Mouse (Mus musculus) hindbrain, embryonic 16.5 days (tissue): ENCODE results near the gene Tspear. TPM values are rescaled to one million over a fixed set of nuclear protein-coding genes. Genes with fewer than 3 reads are reported as not detected.

ENCODE experiments used
- ATAC-seq: fragments of 200-750 bp; cut with Nextera tagmentation; 2 replicates; pipeline ENCODE4 v1.8.0; 2017; ENCODE audit warnings: moderate TSS enrichment, moderate library complexity
- H3K27ac ChIP-seq: fragments of 300-500 bp; sonication (generic); 2 replicates; pipeline ENCODE4 v1.5.1; 2014; ENCODE audit warnings: low read depth, mild to moderate bottlenecking, control low read depth, low read length, moderate library complexity
- H3K27me3 ChIP-seq: fragments of 300-500 bp; sonication (generic); replicated peaks from 2 replicates; pipeline ENCODE4 v1.6.1; 2014; ENCODE audit warnings: low read length; ENCODE audit not compliant: control insufficient read depth, insufficient read depth
- H3K36me3 ChIP-seq: fragments of 300-500 bp; sonication (generic); 2 replicates; pipeline ENCODE4 v1.6.1; 2014; ENCODE audit warnings: mild to moderate bottlenecking, low read length, moderate library complexity, mixed read lengths; ENCODE audit not compliant: control insufficient read depth, insufficient read depth
- H3K4me1 ChIP-seq: fragments of 300-500 bp; sonication (generic); 2 replicates; pipeline ENCODE4 v1.6.1; 2014; ENCODE audit warnings: low read depth, low read length; ENCODE audit not compliant: control insufficient read depth, insufficient read depth
- H3K4me2 ChIP-seq: fragments of 300-500 bp; sonication (generic); 2 replicates; pipeline ENCODE4 v1.6.1; 2014; ENCODE audit warnings: mild to moderate bottlenecking, low read length, control low read depth, moderate library complexity
- H3K4me3 ChIP-seq: fragments of 300-500 bp; sonication (generic); 2 replicates; pipeline ENCODE4 v1.5.1; 2014; ENCODE audit warnings: mild to moderate bottlenecking, low read length, control low read depth, moderate library complexity
- H3K9ac ChIP-seq: fragments of 300-500 bp; sonication (generic); 2 replicates; pipeline ENCODE4 v1.6.1; 2014; ENCODE audit warnings: low read depth, mild to moderate bottlenecking, control low read depth, low read length, moderate library complexity
- H3K9me3 ChIP-seq: fragments of 300-500 bp; sonication (generic); 2 replicates; pipeline ENCODE4 v1.6.1; 2014; ENCODE audit warnings: mild to moderate bottlenecking, low read length, moderate library complexity; ENCODE audit not compliant: control insufficient read depth
- WGBS: fragments of 180-500 bp; shearing (Covaris S2); extraction: QIAGEN DNeasy Blood & Tissue Kit; methylation state at CpG from one replicate; pipeline ENCODE4 v1.1.7; 2014; 5-methylcytosine and 5-hydroxymethylcytosine counted together
- polyA plus RNA-seq: library from polyadenylated mRNA; unstranded; fragments of >200 nt; fragmentation: Nextera tagmentation; extraction: Ambion mirVana; gene quantifications from 2 replicates; pipeline ENCODE4 v1.2.1, GENCODE M21; 2015

Tspear gene
- polyA plus RNA-seq, 1 experiment from 2014 or later: 1.6 TPM

- H3K27me3 ChIP-seq: no peaks in the 10 kb centered on the region
- ATAC-seq: no peak; the same call in 1 of the 2 replicates
- H3K9me3 ChIP-seq: no peaks in the 10 kb centered on the region
- H3K4me2 ChIP-seq: peak overlapping the region; percentile 41
- no peak overlapping the region for H3K9ac ChIP-seq
- H3K4me3 ChIP-seq: peak overlapping the region; percentile 27
- no peaks in the 10 kb centered on the region for H3K4me1 ChIP-seq
- no peaks in the 10 kb centered on the region for H3K36me3 ChIP-seq
- 40% methylated on average over 11 of the region's 11 CpGs for WGBS
- no peak overlapping the region for H3K27ac ChIP-seq
These were observed 178.4 kb downstream of the Tspear start for GRCm38 (mm10) chr10:77864762-77865143.

DNA sequence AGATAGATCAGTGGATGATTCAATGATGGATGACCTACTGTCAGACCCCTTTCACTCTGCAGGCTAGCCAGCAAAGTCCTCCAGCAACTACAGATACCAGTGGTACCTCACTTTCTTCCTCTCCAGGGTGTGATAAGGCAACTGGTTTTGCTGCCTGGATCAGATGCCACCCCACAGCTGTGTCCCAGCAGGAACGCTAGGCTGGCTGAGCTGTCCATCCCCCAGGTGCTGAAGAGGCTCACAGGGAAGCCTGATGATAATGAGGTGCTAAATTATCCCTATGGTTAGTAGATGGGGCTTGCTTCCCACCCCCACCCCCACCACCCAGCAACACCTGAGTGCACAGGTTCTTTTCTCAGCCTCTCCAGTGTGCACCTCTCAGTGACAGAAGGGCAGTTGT is 181.2 kb downstream of the Tspear start:
- Histone ChIP-seq H3K36me3 (no peaks in the 10 kb centered on the region), H3K4me1 (no peaks in the 10 kb centered on the region), H3K27ac (no peak overlapping the region), H3K4me2 (no peak overlapping the region), H3K9me3 (no peaks in the 10 kb centered on the region), H3K9ac (no peak overlapping the region), H3K4me3 (no peak overlapping the region), H3K27me3 (no peaks in the 10 kb centered on the region)
- ATAC-seq: no peak
- 44% methylated on average over 1 of the region's 1 CpGs for WGBS

DNA sequence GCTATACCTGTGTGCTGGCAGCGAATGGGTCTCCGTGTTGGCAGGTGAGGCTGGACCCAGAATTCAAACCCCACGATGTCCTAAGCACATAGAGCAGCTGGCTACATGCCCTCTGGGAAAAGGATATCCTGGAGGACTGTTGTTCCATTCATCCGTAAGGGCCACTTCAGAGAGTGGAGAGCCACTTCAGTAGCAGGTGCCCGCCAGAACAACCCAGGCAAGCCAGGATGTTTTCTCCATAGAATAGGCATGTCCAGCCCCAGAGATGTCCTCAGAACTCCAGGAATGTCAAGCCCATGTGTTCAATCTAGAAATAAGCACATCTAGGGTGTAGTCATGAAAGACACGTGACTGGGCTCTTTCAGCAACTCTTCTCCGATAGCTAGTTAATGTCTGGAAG is 183.3 kb downstream of the Tspear start:
- WGBS: 86% methylated on average over 7 of the region's 7 CpGs

DNA sequence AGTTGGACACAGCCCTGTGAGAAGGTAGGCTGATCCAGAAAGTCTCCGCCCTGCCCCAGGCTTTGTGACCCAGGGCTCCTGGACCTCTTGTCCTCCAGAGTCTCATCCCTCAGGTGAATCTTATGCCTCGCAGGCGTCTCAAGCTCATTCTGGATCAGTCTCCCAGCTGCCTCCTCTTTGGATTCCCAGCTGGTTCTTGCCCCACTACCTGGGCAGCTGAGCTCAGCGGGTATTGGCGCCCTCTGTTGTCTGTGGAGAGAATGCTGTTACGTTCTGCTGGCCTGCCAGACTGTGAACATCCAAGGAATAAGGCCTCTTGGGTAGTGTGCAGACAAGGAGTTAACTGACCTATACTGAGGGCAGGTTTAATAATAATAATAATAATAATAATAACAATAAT is 192.6 kb downstream of the Tspear start:
- no peaks in the 10 kb centered on the region for H3K4me1 ChIP-seq
- H3K9me3 ChIP-seq: no peaks in the 10 kb centered on the region
- H3K9ac ChIP-seq: no peak overlapping the region
- H3K4me2 ChIP-seq: no peak overlapping the region
- no peak for ATAC-seq
- WGBS: 60% methylated on average over 6 of the region's 6 CpGs
- no peak overlapping the region for H3K4me3 ChIP-seq
- H3K36me3 ChIP-seq: no peaks in the 10 kb centered on the region
- H3K27me3 ChIP-seq: no peaks in the 10 kb centered on the region
- H3K27ac ChIP-seq: no peak overlapping the region

More for the DNA sequence above, 183.3 kb downstream of the Tspear start:
- H3K9ac ChIP-seq: no peak overlapping the region
- no peak overlapping the region for H3K4me3 ChIP-seq
- H3K4me2 ChIP-seq: no peak overlapping the region
- no peaks in the 10 kb centered on the region for H3K27me3 ChIP-seq
- no peaks in the 10 kb centered on the region for H3K9me3 ChIP-seq
- no peaks in the 10 kb centered on the region for H3K4me1 ChIP-seq
- H3K36me3 ChIP-seq: no peaks in the 10 kb centered on the region
- ATAC-seq: no peak
- H3K27ac ChIP-seq: no peak overlapping the region

DNA sequence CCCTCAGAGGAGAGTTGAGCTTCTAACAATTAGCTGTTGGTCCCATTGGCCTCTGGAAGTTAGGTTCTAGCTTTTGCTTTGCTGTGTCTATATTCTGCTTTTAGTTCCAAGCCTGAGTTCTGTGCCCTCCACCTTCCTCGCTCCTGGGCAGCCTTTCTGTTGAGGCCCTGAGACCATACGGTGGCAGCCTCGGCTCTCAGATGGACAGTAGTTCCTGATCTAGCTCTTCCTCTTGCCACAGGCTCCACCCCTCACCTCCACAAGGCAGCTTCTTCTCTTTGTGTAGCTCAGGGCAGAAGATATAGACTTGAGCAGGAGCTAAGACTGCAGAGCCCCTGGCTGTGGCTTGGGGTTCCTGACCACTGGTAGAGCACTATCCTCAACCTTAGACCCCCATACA is 193.9 kb downstream of the Tspear start:
- Histone ChIP-seq H3K36me3 (no peaks in the 10 kb centered on the region), H3K27ac (no peak overlapping the region), H3K4me1 (no peaks in the 10 kb centered on the region), H3K27me3 (no peaks in the 10 kb centered on the region), H3K4me3 (no peak overlapping the region), H3K4me2 (no peak overlapping the region), H3K9me3 (no peaks in the 10 kb centered on the region), H3K9ac (no peak overlapping the region)
- no peak for ATAC-seq
- WGBS: 87% methylated on average over 3 of the region's 3 CpGs

DNA sequence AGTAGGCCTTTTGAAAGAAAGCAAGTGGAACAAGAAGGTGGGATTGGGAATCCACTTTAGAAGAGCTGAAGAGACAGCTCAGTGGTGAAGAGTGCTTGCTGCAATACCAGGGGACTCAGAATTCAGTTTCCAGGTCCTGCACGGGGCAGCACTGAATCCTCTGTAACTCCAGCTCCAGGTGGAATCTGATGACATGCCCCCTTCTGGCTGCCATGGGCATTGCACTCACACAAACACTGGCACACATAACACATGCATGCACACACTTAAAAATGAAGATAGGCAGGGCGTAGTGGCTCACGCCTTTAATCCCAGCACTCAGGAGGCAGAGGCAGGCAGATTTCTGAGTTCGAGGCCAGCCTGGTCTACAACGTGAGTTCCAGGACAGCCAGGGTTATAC is 196.2 kb downstream of the Tspear start:
- no peaks in the 10 kb centered on the region for H3K9me3 ChIP-seq
- H3K27me3 ChIP-seq: no peaks in the 10 kb centered on the region
- no peak overlapping the region for H3K4me3 ChIP-seq
- H3K36me3 ChIP-seq: no peaks in the 10 kb centered on the region
- H3K9ac ChIP-seq: no peak overlapping the region
- no peak overlapping the region for H3K27ac ChIP-seq
- no peaks in the 10 kb centered on the region for H3K4me1 ChIP-seq
- ATAC-seq: no peak
- 95% methylated on average over 5 of the region's 5 CpGs for WGBS
- no peak overlapping the region for H3K4me2 ChIP-seq

GRCm38 (mm10) chr10:77886007-77886747 is 199.8 kb downstream of the Tspear start:
- no peak overlapping the region for H3K27ac ChIP-seq
- no peak overlapping the region for H3K4me2 ChIP-seq
- WGBS: 58% methylated on average over 12 of the region's 12 CpGs
- no peak for ATAC-seq
- H3K27me3 ChIP-seq: no peaks in the 10 kb centered on the region
- H3K9me3 ChIP-seq: no peaks in the 10 kb centered on the region; the same call in 1 of the 2 replicates
- H3K36me3 ChIP-seq: no peaks in the 10 kb centered on the region
- H3K9ac ChIP-seq: no peak overlapping the region
- no peak overlapping the region for H3K4me3 ChIP-seq
- no peaks in the 10 kb centered on the region for H3K4me1 ChIP-seq

- no peak overlapping the region for H3K4me3 ChIP-seq
- no peaks in the 10 kb centered on the region for H3K27me3 ChIP-seq
- H3K36me3 ChIP-seq: no peaks in the 10 kb centered on the region
- ATAC-seq: 0 out of 2 replicates have a peak, but pooled peaks have one; percentile 30
- H3K4me2 ChIP-seq: no peak overlapping the region
- H3K27ac ChIP-seq: no peak overlapping the region
- H3K9me3 ChIP-seq: no peaks in the 10 kb centered on the region; the same call in 1 of the 2 replicates
- H3K4me1 ChIP-seq: no peaks in the 10 kb centered on the region
- H3K9ac ChIP-seq: no peak overlapping the region
- 83% methylated on average over 8 of the region's 8 CpGs for WGBS
These were observed 204.7 kb downstream of the Tspear start for GRCm38 (mm10) chr10:77890987-77891565.

DNA sequence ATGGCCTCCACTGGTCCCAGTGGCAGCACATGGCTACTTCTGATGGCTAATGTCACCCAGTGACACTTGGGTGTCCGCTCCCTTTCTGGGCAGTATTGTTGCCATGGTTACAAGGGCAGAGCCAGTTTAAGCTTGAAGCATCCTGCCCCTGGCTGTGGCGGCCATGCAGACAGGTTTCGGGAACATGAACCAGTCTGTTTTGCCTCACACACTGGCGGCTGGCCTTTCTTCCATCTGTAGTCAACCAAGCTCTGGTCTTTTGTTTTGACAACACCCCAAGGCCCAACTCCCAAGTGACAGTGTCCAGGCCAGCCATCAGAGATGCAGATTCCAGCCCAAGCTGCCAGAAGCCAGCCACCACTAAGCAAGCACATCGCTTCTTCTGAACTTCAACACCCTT is 209.2 kb downstream of the Tspear start:
- ATAC-seq: no peak
- 50% methylated on average over 5 of the region's 5 CpGs for WGBS
- H3K4me2 ChIP-seq: no peak overlapping the region
- no peaks in the 10 kb centered on the region for H3K27me3 ChIP-seq
- H3K27ac ChIP-seq: no peak overlapping the region
- no peak overlapping the region for H3K9ac ChIP-seq
- peaks cover 4% of the 10 kb centered on the region; the same call in 1 of the 2 replicates for H3K4me1 ChIP-seq
- 0 out of 2 replicates have a peak, but pooled peaks cover 2% of the 10 kb centered on the region for H3K36me3 ChIP-seq
- no peak overlapping the region for H3K4me3 ChIP-seq
- no peaks in the 10 kb centered on the region for H3K9me3 ChIP-seq
